ENCODE assay signal across 8 mouse cellular contexts in genomic region chr3:9200156-9200555, GRCm38 (mm10).
A peak's percentile ranks its signal among the peaks of the same experiment; 100 is the strongest.
DNase-seq lines count a peak whose midpoint lies in the region; ATAC-seq and TF ChIP-seq lines count a peak whose summit lies in the region.

No protein-coding gene starts in this region.

- ATAC-seq in megakaryocyte-erythroid progenitor cell, adult 5-6 weeks (replicated peaks; ENCODE audit: low FRiP score, low TSS enrichment, poor library complexity, severe bottlenecking), result no peak

- peak; percentile 10 to 76 for DNase-seq in adrenal gland, adult (ENCODE audit: inconsistent age in 2 of 2, low spot score in 1 of 2)
- no peak for DNase-seq in adrenal gland, adult 18-20 months (ENCODE audit: low spot score in 2 of 2)
- DNase-seq in ovary, postnatal 14 days (ENCODE audit: low spot score), result peak; percentile 12
- no peak for DNase-seq in ovary, postnatal 10 days (ENCODE audit: low spot score)
- peak; percentile 88 for DNase-seq in layer of hippocampus, adult 9-11 months
- DNase-seq in right cerebral cortex, postnatal 10 days (ENCODE audit: low spot score in 2 of 2), result peak; percentile 73 to 88
- DNase-seq in gastrocnemius, adult 2 months, result no peak

- no peak overlapping the region for H3K27ac ChIP-seq in gastrocnemius, adult 2 months

- no peak for TF ChIP-seq CTCF in gastrocnemius, adult 2 months (IDR thresholded peaks at IDR 0.05)

- H3K4me3 ChIP-seq in gastrocnemius, adult 2 months, result no peak overlapping the region

- intact Hi-C loops in gastrocnemius, adult 2 months (cut with DNase I), result no loop called here

Comparison
In these comparisons a context has a peak if more than half of its experiments do, and no peak if none do; other contexts are left out.
1. DNase-seq: peak in adrenal gland, adult (2 of 2), ovary, postnatal 14 days (single experiment), layer of hippocampus, adult 9-11 months (single experiment) and right cerebral cortex, postnatal 10 days (2 of 2); none in adrenal gland, adult 18-20 months (0 of 2), ovary, postnatal 10 days (single experiment) and gastrocnemius, adult 2 months (single experiment).